Mouse (Mus musculus): Measurements from ENCODE around the gene Pbx1. TPM values are rescaled to one million over a fixed set of nuclear protein-coding genes. Genes with fewer than 3 reads are reported as not detected.
A peak's percentile ranks its signal among the peaks of the same experiment; 100 is the strongest.

Gene Pbx1
- polyA plus RNA-seq, 1 experiment from 2014 or later: 73.7 TPM

DNA sequence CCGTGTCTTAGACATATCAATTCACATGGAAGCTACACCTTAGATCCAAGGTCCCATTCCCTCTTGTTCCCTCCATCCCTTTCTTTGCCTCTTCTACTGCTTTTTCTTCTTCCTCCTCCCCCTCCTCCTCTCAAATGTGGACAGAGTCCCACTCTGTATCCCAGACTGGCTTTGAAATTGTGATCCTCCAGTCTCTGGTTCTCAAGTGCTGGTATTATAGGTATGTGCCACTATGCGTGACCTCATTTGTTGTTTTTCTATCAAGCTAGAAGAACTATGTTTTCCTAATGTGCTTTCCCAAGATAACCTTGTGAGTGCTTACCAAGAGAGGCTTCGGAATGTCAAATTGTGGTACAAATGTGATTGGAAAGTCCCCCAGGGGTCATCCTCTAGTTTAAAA, 267.1 kb downstream of the Pbx1 start:
- Histone ChIP-seq H3K4me2 (replicated peaks) (no peak overlapping the region), H3K4me3 (no peak overlapping the region), H3K27ac (replicated peaks) (no peak overlapping the region), H3K4me1 (peaks cover 22% of the 10 kb centered on the region), H3K9ac (replicated peaks) (no peak overlapping the region), H3K27me3 (no peaks in the 10 kb centered on the region), H3K9me3 (no peaks in the 10 kb centered on the region), H3K36me3 (peaks cover 8% of the 10 kb centered on the region; the same call in 1 of the 2 replicates)
- WGBS: 79% methylated on average over 3 of the region's 3 CpGs
- no peak for ATAC-seq (ENCODE audit: low FRiP score, low read depth)

DNA sequence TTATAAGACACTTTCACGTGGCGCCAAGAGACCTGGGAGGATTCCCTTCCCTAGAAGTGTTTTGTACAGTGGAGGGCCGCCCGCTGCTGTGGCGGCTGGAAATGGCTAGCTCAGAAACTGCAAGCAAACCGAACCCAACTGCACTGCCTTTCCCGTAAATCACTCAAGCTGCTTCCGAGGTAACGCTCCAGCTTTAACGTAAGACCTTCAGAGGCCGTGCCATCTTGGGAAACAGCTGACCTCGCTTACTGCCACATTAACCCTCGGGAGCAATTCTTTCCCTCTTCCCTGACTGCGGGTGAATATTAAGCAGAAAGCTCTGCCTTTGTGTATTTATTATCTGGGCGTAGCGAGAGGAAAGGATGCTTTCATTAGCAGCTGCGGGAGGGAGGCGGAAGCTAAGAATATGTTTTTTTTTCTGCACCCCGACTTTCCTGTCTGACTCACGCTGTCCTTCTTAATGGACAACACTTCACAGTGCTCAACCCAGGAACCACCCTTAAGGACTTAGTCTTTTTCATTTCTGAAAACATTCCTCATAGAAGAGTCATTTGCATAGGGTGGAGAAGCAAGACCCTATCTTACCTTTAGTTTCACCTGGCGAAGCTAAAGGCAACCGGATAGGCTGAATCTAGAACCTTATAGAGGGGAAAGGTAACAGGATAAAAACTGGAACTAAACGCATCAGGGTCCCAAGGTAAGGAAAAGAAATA, 268.4 kb downstream of the Pbx1 start:
- WGBS: 46% methylated on average over 23 of the region's 23 CpGs
- no peak overlapping the region for H3K4me3 ChIP-seq

DNA sequence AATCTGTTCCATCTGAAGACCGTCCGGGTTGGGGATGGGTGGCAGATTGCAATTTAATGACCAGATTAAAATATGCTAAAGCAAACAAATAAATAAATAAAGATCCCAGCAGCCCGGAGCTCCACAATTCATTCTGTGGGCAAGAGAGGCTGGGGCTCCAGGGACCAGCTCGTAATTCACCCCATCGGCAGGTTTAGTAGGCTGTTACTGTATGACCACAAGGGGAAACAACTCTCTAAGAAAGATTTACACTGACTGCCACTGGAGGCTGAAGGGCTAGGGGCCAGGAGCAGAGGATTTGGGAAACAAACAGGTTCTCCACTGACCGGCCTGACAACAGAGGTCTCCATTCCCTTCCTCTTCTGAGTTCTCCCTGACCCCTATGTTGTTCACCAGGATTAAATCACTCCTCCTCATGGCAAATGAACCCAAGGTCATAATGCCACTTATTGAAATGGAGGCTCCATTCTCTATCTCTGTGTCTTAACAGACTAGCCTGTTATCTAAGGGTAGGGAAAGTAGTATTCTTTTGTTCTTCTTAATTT, 292.9 kb downstream of the Pbx1 start:
- H3K27me3 ChIP-seq: no peaks in the 10 kb centered on the region
- H3K4me1 ChIP-seq: no peaks in the 10 kb centered on the region
- H3K9ac ChIP-seq (replicated peaks): no peak overlapping the region
- no peak overlapping the region for H3K27ac ChIP-seq (replicated peaks)
- 87% methylated on average over 6 of the region's 6 CpGs for WGBS
- H3K36me3 ChIP-seq: no peaks in the 10 kb centered on the region
- 0 out of 2 replicates have a peak, but pooled peaks cover 4% of the 10 kb centered on the region for H3K9me3 ChIP-seq
- ATAC-seq (ENCODE audit: low FRiP score, low read depth): no peak
- H3K4me2 ChIP-seq (replicated peaks): no peak overlapping the region
- no peak overlapping the region for H3K4me3 ChIP-seq

More for the DNA sequence above, 268.4 kb downstream of the Pbx1 start:
- peak overlapping the region; percentile 73 for H3K27ac ChIP-seq (replicated peaks)
- no peak overlapping the region for H3K9ac ChIP-seq (replicated peaks)
- H3K4me2 ChIP-seq (replicated peaks): peak overlapping the region; percentile 18
- no peaks in the 10 kb centered on the region for H3K27me3 ChIP-seq
- ATAC-seq (ENCODE audit: low FRiP score, low read depth): peak; percentile 52; the same call in 1 of the 2 replicates
- H3K4me1 ChIP-seq: peaks cover 22% of the 10 kb centered on the region
- peaks cover 17% of the 10 kb centered on the region for H3K36me3 ChIP-seq
- H3K9me3 ChIP-seq: no peaks in the 10 kb centered on the region

- no peak overlapping the region for H3K4me2 ChIP-seq (replicated peaks)
- no peak for ATAC-seq (ENCODE audit: low FRiP score, low read depth)
- H3K27me3 ChIP-seq: no peaks in the 10 kb centered on the region
- no peak overlapping the region for H3K9ac ChIP-seq (replicated peaks)
- WGBS: 92% methylated on average over 4 of the region's 4 CpGs
- H3K4me3 ChIP-seq: no peak overlapping the region
- H3K4me1 ChIP-seq: no peaks in the 10 kb centered on the region
- 0 out of 2 replicates have a peak, but pooled peaks cover 4% of the 10 kb centered on the region for H3K9me3 ChIP-seq
- no peak overlapping the region for H3K27ac ChIP-seq (replicated peaks)
- H3K36me3 ChIP-seq: no peaks in the 10 kb centered on the region
Measured at GRCm38 (mm10) chr1:168138669-168139068, 293.4 kb downstream of the Pbx1 start.

- H3K27me3 ChIP-seq: no peaks in the 10 kb centered on the region
- ATAC-seq (ENCODE audit: low FRiP score, low read depth): no peak
- no peaks in the 10 kb centered on the region for H3K36me3 ChIP-seq
- H3K27ac ChIP-seq (replicated peaks): no peak overlapping the region
- H3K4me1 ChIP-seq: no peaks in the 10 kb centered on the region
- 91% methylated on average over 5 of the region's 5 CpGs for WGBS
- H3K4me3 ChIP-seq: no peak overlapping the region
- H3K9me3 ChIP-seq: no peaks in the 10 kb centered on the region
- no peak overlapping the region for H3K4me2 ChIP-seq (replicated peaks)
- H3K9ac ChIP-seq (replicated peaks): no peak overlapping the region
Measured at GRCm38 (mm10) chr1:168137890-168138289, 294.2 kb downstream of the Pbx1 start.

GRCm38 (mm10) chr1:168135545-168135944, 296.5 kb downstream of the Pbx1 start:
- Histone ChIP-seq H3K27me3 (no peaks in the 10 kb centered on the region), H3K36me3 (no peaks in the 10 kb centered on the region), H3K4me1 (no peaks in the 10 kb centered on the region), H3K9ac (replicated peaks) (no peak overlapping the region), H3K4me3 (no peak overlapping the region), H3K4me2 (replicated peaks) (no peak overlapping the region), H3K9me3 (no peaks in the 10 kb centered on the region), H3K27ac (replicated peaks) (peak overlapping the region; percentile 42)
- WGBS: 65% methylated on average over 6 of the region's 7 CpGs
- no peak for ATAC-seq (ENCODE audit: low FRiP score, low read depth)

DNA sequence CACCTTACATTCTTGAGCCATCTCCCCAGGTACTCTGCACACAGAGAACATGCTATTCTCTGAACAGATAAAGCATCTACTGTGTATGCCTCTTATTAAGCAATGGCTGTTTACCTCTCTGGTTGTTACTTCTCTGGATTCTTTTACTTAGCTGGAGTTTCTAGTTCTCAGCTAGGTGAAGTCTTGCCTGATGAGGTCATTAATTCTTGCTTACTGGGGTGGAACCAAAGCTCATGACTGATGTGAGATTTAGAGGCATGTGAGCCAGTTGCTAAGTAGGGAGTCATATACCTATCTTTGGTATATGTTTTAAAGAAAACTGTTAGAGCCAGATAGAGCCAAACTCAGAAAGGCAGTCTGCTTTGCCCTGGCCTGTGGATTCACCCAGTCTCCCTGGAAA, 298.4 kb downstream of the Pbx1 start:
- no peaks in the 10 kb centered on the region for H3K4me1 ChIP-seq
- H3K4me3 ChIP-seq: no peak overlapping the region
- no peaks in the 10 kb centered on the region for H3K9me3 ChIP-seq
- no peaks in the 10 kb centered on the region for H3K27me3 ChIP-seq
- ATAC-seq (ENCODE audit: low FRiP score, low read depth): no peak
- no peak overlapping the region for H3K4me2 ChIP-seq (replicated peaks)
- H3K27ac ChIP-seq (replicated peaks): no peak overlapping the region
- no peaks in the 10 kb centered on the region for H3K36me3 ChIP-seq
- H3K9ac ChIP-seq (replicated peaks): no peak overlapping the region

DNA sequence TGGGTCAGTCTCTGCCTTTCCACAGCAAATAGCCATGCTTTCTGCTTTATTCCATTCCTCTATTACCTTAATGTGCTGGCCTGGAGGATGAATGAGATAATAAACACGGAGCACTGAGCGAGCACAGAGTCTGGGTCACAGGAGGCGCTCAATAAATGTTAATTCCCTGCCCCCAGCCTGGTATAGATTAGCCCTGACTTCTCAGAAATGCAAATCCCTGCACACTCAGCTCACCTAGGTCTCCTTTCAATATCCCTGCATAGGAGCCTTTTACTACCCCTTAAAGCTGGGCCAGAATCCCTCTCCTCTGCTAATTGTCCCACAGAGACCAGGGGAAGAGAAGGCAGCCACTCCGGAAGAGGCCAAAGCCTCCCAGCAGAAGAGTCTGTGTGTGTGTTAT, 304.1 kb downstream of the Pbx1 start:
- WGBS: 31% methylated on average over 4 of the region's 4 CpGs
- peak overlapping the region; percentile 65 for H3K27ac ChIP-seq (replicated peaks)
- no peak overlapping the region for H3K4me3 ChIP-seq
- ATAC-seq (ENCODE audit: low FRiP score, low read depth): peak; percentile 66
- H3K4me2 ChIP-seq (replicated peaks): no peak overlapping the region
- no peaks in the 10 kb centered on the region for H3K27me3 ChIP-seq
- H3K4me1 ChIP-seq: peaks cover 7% of the 10 kb centered on the region; the same call in 1 of the 2 replicates
- no peak overlapping the region for H3K9ac ChIP-seq (replicated peaks)
- H3K9me3 ChIP-seq: no peaks in the 10 kb centered on the region
- no peaks in the 10 kb centered on the region for H3K36me3 ChIP-seq

GRCm38 (mm10) chr1:168124643-168125490, 307.2 kb downstream of the Pbx1 start:
- H3K4me2 ChIP-seq (replicated peaks): no peak overlapping the region
- H3K27ac ChIP-seq (replicated peaks): no peak overlapping the region
- no peak for ATAC-seq (ENCODE audit: low FRiP score, low read depth)
- no peak overlapping the region for H3K4me3 ChIP-seq
- no peaks in the 10 kb centered on the region for H3K9me3 ChIP-seq
- 61% methylated on average over 5 of the region's 5 CpGs for WGBS
- H3K4me1 ChIP-seq: peaks cover 7% of the 10 kb centered on the region; the same call in 1 of the 2 replicates
- H3K9ac ChIP-seq (replicated peaks): no peak overlapping the region
- no peaks in the 10 kb centered on the region for H3K36me3 ChIP-seq
- H3K27me3 ChIP-seq: no peaks in the 10 kb centered on the region

DNA sequence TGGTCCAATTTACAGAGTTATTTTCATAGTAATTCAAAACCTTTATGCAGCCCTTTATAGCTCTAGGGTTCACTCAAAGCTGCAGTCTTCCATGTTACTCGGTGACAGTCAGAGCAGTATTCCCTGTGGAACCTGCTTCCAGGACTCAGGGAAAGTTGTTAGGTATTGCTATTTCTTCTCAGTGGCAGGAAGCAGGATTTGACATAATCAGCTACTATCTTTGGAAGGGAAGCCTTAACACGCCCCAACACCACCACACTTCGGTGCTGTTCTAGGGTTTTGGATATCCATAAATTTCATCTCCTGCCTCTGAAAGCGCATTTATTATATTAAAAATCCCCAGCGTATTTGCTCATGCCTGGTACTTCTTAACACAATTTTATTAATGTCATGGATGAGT, 314.0 kb downstream of the Pbx1 start:
- H3K9ac ChIP-seq (replicated peaks): no peak overlapping the region
- no peaks in the 10 kb centered on the region for H3K36me3 ChIP-seq
- H3K4me2 ChIP-seq (replicated peaks): no peak overlapping the region
- no peaks in the 10 kb centered on the region for H3K27me3 ChIP-seq
- no peaks in the 10 kb centered on the region for H3K4me1 ChIP-seq
- H3K27ac ChIP-seq (replicated peaks): no peak overlapping the region
- H3K4me3 ChIP-seq: no peak overlapping the region
- H3K9me3 ChIP-seq: no peaks in the 10 kb centered on the region
- ATAC-seq (ENCODE audit: low FRiP score, low read depth): no peak
- 92% methylated on average over 5 of the region's 5 CpGs for WGBS

DNA sequence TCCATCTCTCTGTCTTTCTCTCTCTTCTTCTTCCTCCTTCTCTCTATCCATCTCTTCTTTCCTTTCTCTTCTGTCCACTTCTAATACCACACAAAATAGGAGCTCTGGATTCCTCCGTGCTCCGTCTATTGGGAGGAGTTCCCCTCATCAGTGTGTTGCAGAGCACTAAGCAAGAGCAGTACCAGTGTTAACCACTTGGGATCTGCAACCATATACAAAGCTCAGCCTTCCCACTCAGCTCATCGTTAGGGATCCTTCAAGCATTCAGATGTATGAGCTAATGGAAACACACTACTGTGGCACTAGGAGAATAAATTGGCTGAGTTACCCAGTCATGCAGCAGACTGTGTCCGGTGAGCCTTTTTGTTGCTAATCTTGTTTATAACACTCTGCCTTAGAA, 314.7 kb downstream of the Pbx1 start:
- H3K9me3 ChIP-seq: no peaks in the 10 kb centered on the region
- no peak overlapping the region for H3K4me2 ChIP-seq (replicated peaks)
- H3K9ac ChIP-seq (replicated peaks): no peak overlapping the region
- ATAC-seq (ENCODE audit: low FRiP score, low read depth): no peak
- H3K27me3 ChIP-seq: no peaks in the 10 kb centered on the region
- no peaks in the 10 kb centered on the region for H3K4me1 ChIP-seq
- no peaks in the 10 kb centered on the region for H3K36me3 ChIP-seq
- WGBS: 81% methylated on average over 4 of the region's 4 CpGs
- H3K27ac ChIP-seq (replicated peaks): no peak overlapping the region
- no peak overlapping the region for H3K4me3 ChIP-seq

- Histone ChIP-seq H3K4me1 (no peaks in the 10 kb centered on the region), H3K4me2 (replicated peaks) (no peak overlapping the region), H3K9ac (replicated peaks) (no peak overlapping the region), H3K27ac (replicated peaks) (no peak overlapping the region), H3K27me3 (no peaks in the 10 kb centered on the region), H3K4me3 (no peak overlapping the region), H3K9me3 (no peaks in the 10 kb centered on the region), H3K36me3 (no peaks in the 10 kb centered on the region)
- 87% methylated on average over 8 of the region's 8 CpGs for WGBS
- no peak for ATAC-seq (ENCODE audit: low FRiP score, low read depth)
Measured at GRCm38 (mm10) chr1:168109797-168110196, 322.3 kb downstream of the Pbx1 start.
